Mouse (Mus musculus): ENCODE results near the gene Spa17. TPM values are rescaled to one million over a fixed set of nuclear protein-coding genes. Genes with fewer than 3 reads are reported as not detected.
A peak's percentile ranks its signal among the peaks of the same experiment; 100 is the strongest.

The Spa17 gene
- 14.0 and 17.0 TPM in 2 replicates for polyA plus RNA-seq (2016; fragmentation: Nextera tagmentation; extraction: Ambion mirVana)

DNA sequence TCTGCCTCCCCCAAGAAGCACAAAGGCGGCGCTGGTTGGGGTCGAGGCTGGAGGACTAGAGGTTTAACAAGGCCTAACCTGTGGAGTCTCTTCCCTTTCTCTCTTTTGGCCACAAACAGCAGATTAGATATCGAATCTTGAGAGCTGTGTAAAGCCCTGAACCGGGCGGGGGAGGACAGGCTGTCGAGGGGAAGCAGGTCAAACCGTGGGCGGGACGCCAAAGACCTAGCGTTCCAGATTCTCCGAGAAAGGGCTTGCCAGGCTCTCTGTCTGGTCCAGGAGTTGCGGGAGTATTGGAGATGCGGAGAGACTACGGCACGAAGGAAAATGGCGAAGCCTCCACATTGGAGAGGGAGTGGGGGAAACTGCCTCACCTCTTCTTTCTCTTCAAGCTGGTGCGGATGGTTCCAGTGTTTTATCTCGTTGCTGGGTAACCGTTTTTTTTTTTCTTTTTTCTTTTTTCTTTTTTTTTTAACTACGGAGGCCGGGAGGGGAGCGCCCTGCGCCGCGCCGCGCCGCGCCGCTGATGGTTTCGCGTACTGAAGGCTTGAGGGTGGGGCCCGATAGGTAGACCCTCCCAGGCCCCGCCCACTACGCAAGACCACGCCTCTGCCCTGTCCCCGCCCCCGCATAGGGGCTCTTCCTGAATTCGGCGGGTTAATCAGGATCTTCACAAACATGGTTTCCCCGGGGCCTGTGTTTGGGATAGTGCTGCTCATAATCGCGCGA lies at the start of gene Spa17:
Gene Spa17 (minus strand): TSS at position 541 of the 729 bp plus-strand sequence.
- peaks cover 5% of the 10 kb centered on the region for H3K4me1 ChIP-seq
- peak; percentile 95 for ATAC-seq (ENCODE audit: low FRiP score, low read depth)
- peak within 1 kb of the TSS; percentile 39; the same call in 1 of the 2 replicates for H3K27ac ChIP-seq

DNA sequence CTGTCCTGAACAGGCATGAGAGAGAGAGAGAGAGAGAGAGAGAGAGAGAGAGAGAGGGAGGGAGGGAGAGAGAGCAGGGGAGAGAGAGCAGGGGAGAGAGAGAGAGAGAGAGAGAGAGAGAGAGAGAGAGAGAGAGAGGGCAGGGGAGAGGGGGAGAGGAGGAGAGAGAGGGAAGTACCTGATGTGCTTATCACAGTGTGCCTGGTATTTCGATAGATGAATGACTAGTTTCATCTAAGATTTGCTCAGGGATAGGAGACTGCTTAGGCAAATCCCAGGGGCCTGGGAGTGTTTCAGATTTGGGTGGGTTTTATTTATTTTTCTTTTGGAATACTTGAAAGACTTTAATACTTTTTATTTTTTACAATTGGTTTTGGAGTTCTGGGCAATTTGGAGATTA lies 49.7 kb upstream of the Spa17 start:
- no peaks in the 10 kb centered on the region for H3K9me3 ChIP-seq
- ATAC-seq (ENCODE audit: low FRiP score, low read depth) = no peak
- H3K36me3 ChIP-seq = no peaks in the 10 kb centered on the region
- WGBS = 93% methylated on average over 1 of the region's 1 CpGs
- H3K27me3 ChIP-seq (replicated peaks) = no peaks in the 10 kb centered on the region
- no peak overlapping the region for H3K27ac ChIP-seq
- no peak overlapping the region for H3K4me2 ChIP-seq (replicated peaks)
- H3K4me3 ChIP-seq = no peak overlapping the region
- H3K4me1 ChIP-seq = no peaks in the 10 kb centered on the region
- no peak overlapping the region for H3K9ac ChIP-seq

More for the DNA sequence above, at the start of gene Spa17:
- Histone ChIP-seq H3K36me3 (no peaks in the 10 kb centered on the region), H3K4me3 (peak within 1 kb of the TSS; percentile 56), H3K9me3 (no peaks in the 10 kb centered on the region), H3K9ac (peak within 1 kb of the TSS; percentile 79), H3K4me2 (replicated peaks) (peak within 1 kb of the TSS; percentile 72), H3K27me3 (replicated peaks) (no peaks in the 10 kb centered on the region)
- under 1% methylated on average over 45 of the region's 45 CpGs for WGBS

- WGBS = 79% methylated on average over 6 of the region's 6 CpGs
- H3K4me1 ChIP-seq = peaks cover 16% of the 10 kb centered on the region; the same call in 1 of the 2 replicates
- ATAC-seq (ENCODE audit: low FRiP score, low read depth) = no peak
- H3K4me3 ChIP-seq = no peak overlapping the region
- peaks cover 1% of the 10 kb centered on the region for H3K36me3 ChIP-seq
- H3K9me3 ChIP-seq = no peaks in the 10 kb centered on the region
- H3K9ac ChIP-seq = no peak overlapping the region
- no peaks in the 10 kb centered on the region for H3K27me3 ChIP-seq (replicated peaks)
- H3K27ac ChIP-seq = no peak overlapping the region
- H3K4me2 ChIP-seq (replicated peaks) = no peak overlapping the region
These were observed 45.9 kb upstream of the Spa17 start for GRCm38 (mm10) chr9:37659413-37659812.

DNA sequence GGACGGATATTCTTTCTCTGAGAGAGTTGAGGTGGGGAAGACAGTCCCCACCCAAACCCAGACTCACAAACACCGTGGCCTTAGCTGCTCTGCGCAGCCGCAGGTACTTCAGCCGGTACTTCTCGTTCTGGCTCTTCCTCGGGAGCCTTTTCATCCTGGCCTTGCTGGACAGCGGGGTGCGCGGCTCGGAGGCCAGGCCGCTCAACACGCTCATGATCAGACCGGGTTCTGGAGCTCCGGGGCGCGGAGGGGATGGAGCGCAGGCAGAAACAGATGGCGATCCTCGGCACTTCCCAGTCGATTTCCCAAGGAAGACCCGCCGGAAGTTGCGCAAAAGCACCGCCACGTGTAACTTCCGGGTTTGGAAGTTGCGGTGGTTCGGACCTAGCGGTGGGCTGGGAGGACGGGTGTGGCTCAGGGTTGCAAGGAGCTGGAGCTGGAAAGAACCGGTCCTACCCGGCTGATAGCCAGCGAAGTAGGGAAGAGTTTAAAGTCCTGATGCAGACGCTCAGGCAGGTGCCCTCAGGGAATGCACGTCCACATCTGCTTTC lies 43.5 kb upstream of the Spa17 start, which contains the start of gene Tbrg1:
Gene Tbrg1 (minus strand): TSS at position 382 of the 551 bp plus-strand sequence.
- no peaks in the 10 kb centered on the region for H3K9me3 ChIP-seq
- ATAC-seq (ENCODE audit: low FRiP score, low read depth) = peak; percentile 93
- H3K27me3 ChIP-seq (replicated peaks) = no peaks in the 10 kb centered on the region
- H3K4me3 ChIP-seq = peak within 1 kb of the TSS; percentile 73
- WGBS = 0% methylated on average over 36 of the region's 36 CpGs
- H3K36me3 ChIP-seq = peaks cover 25% of the 10 kb centered on the region
- H3K4me2 ChIP-seq (replicated peaks) = peak within 1 kb of the TSS; percentile 76
- H3K27ac ChIP-seq = 0 out of 2 replicates have a peak within 1 kb of the TSS, but pooled peaks have one; percentile 16
- H3K9ac ChIP-seq = peak within 1 kb of the TSS; percentile 75
- peaks cover 16% of the 10 kb centered on the region; the same call in 1 of the 2 replicates for H3K4me1 ChIP-seq

DNA sequence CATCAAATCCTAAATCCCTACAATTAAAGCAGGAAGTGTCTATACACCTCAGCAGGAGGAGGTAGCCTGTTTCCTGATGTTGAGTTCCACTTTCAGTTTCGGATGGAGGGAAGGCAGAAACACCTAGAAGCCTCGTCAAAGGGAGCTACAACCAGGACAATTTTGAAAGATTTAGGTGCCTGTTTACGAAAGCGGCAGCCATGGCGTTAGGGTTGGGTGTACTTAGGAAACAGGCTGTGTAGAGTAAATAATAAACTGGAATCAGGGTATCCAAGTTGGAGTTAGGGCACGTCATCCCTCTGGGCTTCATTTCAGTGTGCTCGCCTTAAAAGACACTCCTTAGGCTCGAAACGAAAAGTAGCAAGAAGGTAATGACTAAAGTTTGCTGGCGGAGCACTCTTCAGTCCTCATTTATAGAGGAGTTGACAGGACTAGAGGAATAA lies 42.9 kb upstream of the Spa17 start:
- Histone ChIP-seq H3K9ac (peak overlapping the region; percentile 75), H3K9me3 (no peaks in the 10 kb centered on the region), H3K4me1 (peaks cover 16% of the 10 kb centered on the region; the same call in 1 of the 2 replicates), H3K27me3 (replicated peaks) (no peaks in the 10 kb centered on the region), H3K4me2 (replicated peaks) (peak overlapping the region; percentile 76), H3K36me3 (peaks cover 26% of the 10 kb centered on the region), H3K4me3 (peak overlapping the region; percentile 73), H3K27ac (no peak overlapping the region)
- peak; percentile 49 for ATAC-seq (ENCODE audit: low FRiP score, low read depth)
- 3% methylated on average over 10 of the region's 10 CpGs for WGBS

- Histone ChIP-seq H3K4me1 (peaks cover 16% of the 10 kb centered on the region; the same call in 1 of the 2 replicates), H3K4me3 (peak overlapping the region; percentile 73; the same call in 1 of the 2 replicates), H3K27ac (no peak overlapping the region), H3K36me3 (peaks cover 31% of the 10 kb centered on the region), H3K4me2 (replicated peaks) (peak overlapping the region; percentile 76), H3K9ac (0 out of 2 replicates have a peak overlapping the region, but pooled peaks have one; percentile 75), H3K27me3 (replicated peaks) (no peaks in the 10 kb centered on the region), H3K9me3 (no peaks in the 10 kb centered on the region)
- ATAC-seq (ENCODE audit: low FRiP score, low read depth) = no peak
- WGBS = 72% methylated on average over 8 of the region's 8 CpGs
These were observed 42.4 kb upstream of the Spa17 start for GRCm38 (mm10) chr9:37655961-37656360.

GRCm38 (mm10) chr9:37653836-37654235 lies 40.3 kb upstream of the Spa17 start:
- no peak overlapping the region for H3K4me3 ChIP-seq
- H3K4me1 ChIP-seq = peaks cover 16% of the 10 kb centered on the region; the same call in 1 of the 2 replicates
- H3K9ac ChIP-seq = no peak overlapping the region
- peaks cover 51% of the 10 kb centered on the region for H3K36me3 ChIP-seq
- no peak for ATAC-seq (ENCODE audit: low FRiP score, low read depth)
- no peak overlapping the region for H3K4me2 ChIP-seq (replicated peaks)
- no peak overlapping the region for H3K27ac ChIP-seq
- no peaks in the 10 kb centered on the region for H3K27me3 ChIP-seq (replicated peaks)
- 93% methylated on average over 5 of the region's 5 CpGs for WGBS
- no peaks in the 10 kb centered on the region for H3K9me3 ChIP-seq

GRCm38 (mm10) chr9:37650639-37651038 lies 37.1 kb upstream of the Spa17 start:
- no peak overlapping the region for H3K4me3 ChIP-seq
- H3K27me3 ChIP-seq (replicated peaks) = no peaks in the 10 kb centered on the region
- H3K9ac ChIP-seq = no peak overlapping the region
- WGBS = 94% methylated on average over 5 of the region's 5 CpGs
- no peak for ATAC-seq (ENCODE audit: low FRiP score, low read depth)
- H3K9me3 ChIP-seq = no peaks in the 10 kb centered on the region
- no peak overlapping the region for H3K4me2 ChIP-seq (replicated peaks)
- 0 out of 2 replicates have a peak, but pooled peaks cover 4% of the 10 kb centered on the region for H3K4me1 ChIP-seq
- H3K36me3 ChIP-seq = peaks cover 61% of the 10 kb centered on the region
- no peak overlapping the region for H3K27ac ChIP-seq

DNA sequence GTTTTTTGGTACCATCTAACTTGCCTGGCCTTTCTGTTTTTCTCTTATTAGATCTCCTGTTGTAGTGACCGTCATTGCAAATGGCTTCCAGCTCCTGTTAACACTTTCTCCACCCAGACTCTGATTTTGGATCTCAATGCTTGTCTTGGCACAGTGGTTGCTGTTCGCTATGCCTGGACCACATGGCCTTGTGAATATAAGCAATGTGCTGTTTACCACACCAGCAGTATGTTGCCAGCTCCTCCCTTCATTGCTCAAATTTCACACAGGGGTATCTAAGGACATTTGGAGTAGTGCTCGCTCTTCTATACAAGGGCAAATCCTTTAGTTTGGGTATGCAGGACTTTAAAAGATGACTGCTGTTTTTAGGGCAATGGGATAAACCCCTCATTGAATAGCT lies 32.7 kb upstream of the Spa17 start:
- H3K36me3 ChIP-seq = peaks cover 34% of the 10 kb centered on the region
- no peak for ATAC-seq (ENCODE audit: low FRiP score, low read depth)
- H3K9me3 ChIP-seq = no peaks in the 10 kb centered on the region
- H3K27me3 ChIP-seq (replicated peaks) = no peaks in the 10 kb centered on the region
- no peak overlapping the region for H3K4me3 ChIP-seq
- H3K4me2 ChIP-seq (replicated peaks) = no peak overlapping the region
- 90% methylated on average over 3 of the region's 3 CpGs for WGBS
- no peak overlapping the region for H3K27ac ChIP-seq
- H3K4me1 ChIP-seq = no peaks in the 10 kb centered on the region
- no peak overlapping the region for H3K9ac ChIP-seq

DNA sequence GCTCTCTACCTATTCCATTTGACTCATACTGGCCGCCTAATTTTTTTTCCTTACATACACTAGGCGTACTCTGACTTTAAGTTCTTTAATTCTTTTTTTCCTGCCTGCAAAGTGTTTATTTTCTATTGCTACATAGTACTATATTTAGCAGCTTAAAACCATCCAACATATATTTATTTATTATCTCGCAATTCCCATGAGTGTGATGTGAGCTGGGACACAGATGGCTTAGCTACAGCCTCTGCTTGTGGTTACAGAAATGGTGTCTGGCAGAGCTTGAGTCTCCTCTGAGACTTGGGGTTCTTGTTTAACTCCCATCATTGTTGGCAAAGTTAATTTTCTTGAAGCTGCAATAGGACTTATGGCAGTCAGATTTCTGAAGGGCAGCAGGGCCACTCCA lies 25.2 kb upstream of the Spa17 start:
- Histone ChIP-seq H3K36me3 (no peaks in the 10 kb centered on the region), H3K27ac (no peak overlapping the region), H3K9ac (no peak overlapping the region), H3K9me3 (no peaks in the 10 kb centered on the region), H3K4me1 (no peaks in the 10 kb centered on the region), H3K27me3 (replicated peaks) (no peaks in the 10 kb centered on the region), H3K4me3 (no peak overlapping the region), H3K4me2 (replicated peaks) (no peak overlapping the region)
- ATAC-seq (ENCODE audit: low FRiP score, low read depth) = no peak
- 87% methylated on average over 3 of the region's 3 CpGs for WGBS

DNA sequence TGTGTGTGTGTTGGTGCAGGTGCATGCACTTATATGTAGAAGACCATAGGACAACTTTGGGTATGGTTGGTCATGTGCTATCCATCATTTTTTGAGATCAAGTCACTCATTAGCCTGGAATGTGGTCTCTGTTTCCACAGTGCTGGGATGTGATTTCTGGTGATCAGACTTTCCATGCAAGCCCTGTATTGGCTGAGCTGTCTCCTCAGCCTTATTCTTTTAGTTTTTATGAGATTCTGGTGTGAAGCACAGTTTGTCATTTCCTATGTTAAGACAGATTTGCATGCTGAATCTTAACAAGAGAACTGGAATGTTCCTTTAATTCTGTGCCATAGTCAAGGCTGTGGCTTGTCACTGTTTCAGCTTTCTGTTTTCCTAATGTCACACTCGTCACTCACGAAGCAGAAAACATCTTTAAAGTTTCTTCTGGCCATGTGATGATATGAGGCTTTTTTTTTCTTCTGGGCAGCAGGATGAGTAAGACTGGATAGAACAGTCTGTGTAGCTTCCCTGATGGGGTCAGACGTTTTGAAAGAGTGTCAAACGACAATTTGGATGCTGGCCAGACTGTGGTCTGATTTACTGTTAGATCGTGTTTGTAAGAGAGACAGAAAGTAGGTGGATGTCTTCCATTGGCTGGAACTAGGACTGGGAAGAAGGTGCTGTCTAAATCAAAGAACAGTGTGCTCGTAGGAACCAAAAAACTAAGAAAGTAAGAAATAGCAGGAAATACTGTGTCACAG lies 23.4 kb upstream of the Spa17 start:
- no peaks in the 10 kb centered on the region for H3K9me3 ChIP-seq
- no peaks in the 10 kb centered on the region for H3K27me3 ChIP-seq (replicated peaks)
- H3K4me2 ChIP-seq (replicated peaks) = no peak overlapping the region
- 58% methylated on average over 6 of the region's 6 CpGs for WGBS
- H3K27ac ChIP-seq = no peak overlapping the region
- no peak for ATAC-seq (ENCODE audit: low FRiP score, low read depth)
- H3K4me3 ChIP-seq = no peak overlapping the region
- H3K36me3 ChIP-seq = no peaks in the 10 kb centered on the region
- H3K4me1 ChIP-seq = no peaks in the 10 kb centered on the region
- H3K9ac ChIP-seq = no peak overlapping the region

DNA sequence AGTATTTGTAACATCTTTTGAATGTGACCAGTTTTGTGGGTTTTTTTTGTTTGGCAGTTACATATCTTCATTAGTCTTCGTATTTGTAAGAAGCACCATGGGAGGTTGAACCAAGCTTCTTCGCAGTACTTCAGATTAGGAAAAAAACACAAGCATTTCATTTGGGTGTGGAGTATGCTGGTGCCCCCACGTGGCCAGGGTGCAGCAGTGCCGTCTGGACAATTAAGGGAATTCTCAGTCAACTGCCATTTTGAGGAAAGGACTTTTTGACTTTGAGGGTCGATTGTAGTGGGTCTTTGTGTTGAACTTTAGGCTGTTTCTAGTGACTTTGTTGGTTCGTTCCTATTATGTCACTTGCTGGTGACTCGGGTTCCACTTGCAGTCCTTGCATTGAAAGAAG lies 22.8 kb upstream of the Spa17 start:
- Histone ChIP-seq H3K4me3 (no peak overlapping the region), H3K9ac (no peak overlapping the region), H3K9me3 (no peaks in the 10 kb centered on the region), H3K4me1 (no peaks in the 10 kb centered on the region), H3K27ac (no peak overlapping the region), H3K4me2 (replicated peaks) (no peak overlapping the region), H3K27me3 (replicated peaks) (no peaks in the 10 kb centered on the region), H3K36me3 (no peaks in the 10 kb centered on the region)
- WGBS = 19% methylated on average over 7 of the region's 7 CpGs
- ATAC-seq (ENCODE audit: low FRiP score, low read depth) = peak; percentile 63

Measured in neural tube, embryonic 12.5 days (tissue).